ENCODE assay signal across 13 mouse cellular contexts in genomic region chr6:90969341-90969871, GRCm38 (mm10). TPM values are rescaled to one million over a fixed set of nuclear protein-coding genes. Genes with fewer than 3 reads are reported as not detected.
A peak's percentile ranks its signal among the peaks of the same experiment; 100 is the strongest.
DNase-seq lines count a peak whose midpoint lies in the region; ATAC-seq and TF ChIP-seq lines count a peak whose summit lies in the region.
"Had no signal": no experiment of that assay in that cellular context is flagged by ENCODE, and none has a peak within 500 bp of the region (broad histone marks: within the 10 kb centered on the region; RNA-seq: fewer than 3 reads in every experiment).

No protein-coding gene starts in this region.

- 58% methylated on average over 2 of the region's 2 CpGs for WGBS in forebrain, embryonic 10.5 days
- 23% methylated on average over 2 of the region's 2 CpGs for WGBS in forebrain, embryonic 14.5 days
- WGBS in kidney, embryonic 15.5 days: 24% methylated on average over 2 of the region's 2 CpGs

- TF ChIP-seq CTCF in embryonic fibroblast, embryonic 13.5 days (IDR thresholded peaks at IDR 0.05; ENCODE audit: borderline replicate concordance, insufficient read depth, low read length): no peak

- no peaks in the 10 kb centered on the region for H3K9me3 ChIP-seq in forebrain, embryonic 10.5 days
- H3K9me3 ChIP-seq in forebrain, embryonic 14.5 days (replicated peaks; ENCODE audit: control insufficient read depth, low read length): no peaks in the 10 kb centered on the region
- H3K9me3 ChIP-seq in kidney, embryonic 15.5 days (replicated peaks): no peaks in the 10 kb centered on the region
- H3K9me3 ChIP-seq: liver, embryonic 13.5 days had no signal

- peak overlapping the region; percentile 69; the same call in 1 of the 2 replicates for H3K27ac ChIP-seq in forebrain, embryonic 10.5 days
- H3K27ac ChIP-seq in forebrain, embryonic 14.5 days (ENCODE audit: low read depth, low read length): no peak overlapping the region
- peak overlapping the region; percentile 20 for H3K27ac ChIP-seq in kidney, embryonic 15.5 days
- peak overlapping the region; percentile 27; the same call in 1 of the 2 replicates for H3K27ac ChIP-seq in embryonic fibroblast, embryonic 13.5 days (ENCODE audit: insufficient read depth, low read length)
- H3K27ac ChIP-seq: left cerebral cortex, adult 2 months; liver, embryonic 13.5 days; macrophage had no signal

- no peak overlapping the region for H3K4me3 ChIP-seq in forebrain, embryonic 10.5 days
- no peak overlapping the region for H3K4me3 ChIP-seq in forebrain, embryonic 14.5 days (ENCODE audit: low read depth, low read length)
- H3K4me3 ChIP-seq in kidney, embryonic 15.5 days (replicated peaks): no peak overlapping the region
- H3K4me3 ChIP-seq in embryonic fibroblast, embryonic 13.5 days (ENCODE audit: insufficient read depth, low read length): no peak overlapping the region
- H3K4me3 ChIP-seq: left cerebral cortex, adult 2 months; liver, embryonic 13.5 days had no signal

- no peak overlapping the region for H3K9ac ChIP-seq in forebrain, embryonic 14.5 days (ENCODE audit: low read length)
- H3K9ac ChIP-seq in kidney, embryonic 15.5 days: no peak overlapping the region
- H3K9ac ChIP-seq: liver, embryonic 13.5 days had no signal

- H3K4me2 ChIP-seq in forebrain, embryonic 14.5 days (ENCODE audit: low read length): no peak overlapping the region
- no peak overlapping the region for H3K4me2 ChIP-seq in kidney, embryonic 15.5 days
- H3K4me2 ChIP-seq: liver, embryonic 13.5 days had no signal

- H3K4me1 ChIP-seq in forebrain, embryonic 10.5 days: peaks cover 16% of the 10 kb centered on the region
- peaks cover 6% of the 10 kb centered on the region; the same call in 1 of the 2 replicates for H3K4me1 ChIP-seq in forebrain, embryonic 14.5 days (ENCODE audit: control insufficient read depth, insufficient read depth, low read length)
- H3K4me1 ChIP-seq in kidney, embryonic 15.5 days: peaks cover 12% of the 10 kb centered on the region; the same call in 1 of the 2 replicates
- peaks cover 3% of the 10 kb centered on the region; the same call in 1 of the 2 replicates for H3K4me1 ChIP-seq in embryonic fibroblast, embryonic 13.5 days (ENCODE audit: control insufficient read depth, insufficient read depth, low read length)

- no peak for TF ChIP-seq POLR2A in embryonic fibroblast, embryonic 13.5 days (IDR thresholded peaks at IDR 0.05; ENCODE audit: low read depth, low read length)

- ATAC-seq in forebrain, embryonic 14.5 days: no peak
- ATAC-seq in kidney, embryonic 15.5 days (replicated peaks; ENCODE audit: low FRiP score): no peak

- H3K27me3 ChIP-seq in forebrain, embryonic 10.5 days (ENCODE audit: poor library complexity, severe bottlenecking): no peaks in the 10 kb centered on the region
- no peaks in the 10 kb centered on the region for H3K27me3 ChIP-seq in forebrain, embryonic 14.5 days (replicated peaks; ENCODE audit: control insufficient read depth, insufficient read depth, low read length)
- no peaks in the 10 kb centered on the region for H3K27me3 ChIP-seq in kidney, embryonic 15.5 days
- H3K27me3 ChIP-seq: liver, embryonic 13.5 days had no signal

- no peaks in the 10 kb centered on the region for H3K36me3 ChIP-seq in forebrain, embryonic 10.5 days (replicated peaks)
- H3K36me3 ChIP-seq in forebrain, embryonic 14.5 days (ENCODE audit: control insufficient read depth, insufficient read depth, low read length): no peaks in the 10 kb centered on the region
- no peaks in the 10 kb centered on the region for H3K36me3 ChIP-seq in kidney, embryonic 15.5 days
- H3K36me3 ChIP-seq: liver, embryonic 13.5 days had no signal

- DNase-seq in forebrain, embryonic 10.5 days (ENCODE audit: extremely low spot score, low spot score): no peak
- no peak for DNase-seq in forebrain, embryonic 14.5 days (ENCODE audit: low spot score)
- no peak for DNase-seq in kidney, postnatal 4 days
- peak; percentile 34 for DNase-seq in MN1 (ENCODE audit: low spot score)
- no peak for DNase-seq in gastrocnemius, postnatal 10 days
- no peak for DNase-seq in gastrocnemius, adult 18-20 months (ENCODE audit: low spot score)
- DNase-seq: cerebellum, postnatal 36 days; liver, embryonic 13.5 days; thymus, adult 18-20 months had no signal

RNA-seq across cellular contexts. Expression of gene Iqsec1, which starts 19.1 kb away (rescaled TPM):
- polyA plus RNA-seq in forebrain, embryonic 10.5 days (2016; fragmentation: Nextera tagmentation; extraction: Ambion mirVana): 7.4 and 8.7 TPM in 2 replicates
- polyA plus RNA-seq in forebrain, embryonic 14.5 days (2014; fragmentation: Nextera tagmentation; extraction: Ambion mirVana): 15.0 and 18.1 TPM in 2 replicates
- polyA plus RNA-seq in kidney, embryonic 15.5 days (2015; fragmentation: Nextera tagmentation; extraction: Ambion mirVana): 9.5 and 10.8 TPM in 2 replicates
- polyA plus RNA-seq in embryonic fibroblast, embryonic 13.5 days (2011; ENCODE audit: insufficient read length, low read depth, missing spikeins): 39.6 and 56.0 TPM in 2 replicates
- 10 to 100 TPM; 58.8 to 71.1 TPM for total RNA-seq in gastrocnemius, postnatal 10 days (2021)
- 100 to 1,000 TPM; 107 to 124 TPM for total RNA-seq in gastrocnemius, adult 18-20 months (2021)
